Mouse (Mus musculus): Measurements from ENCODE around the gene 7420426K07Rik. TPM values are rescaled to one million over a fixed set of nuclear protein-coding genes. Genes with fewer than 3 reads are reported as not detected.

7420426K07Rik gene
- total RNA-seq (2021): not detected
- long read RNA-seq, experiment 1: 0 reads
- long read RNA-seq, experiment 2: 0 reads

- DNase-seq (ENCODE audit: low spot score): no peak
These were observed at the start of gene 7420426K07Rik for GRCm38 (mm10) chr9:98902819-98903218. Gene 7420426K07Rik (plus strand): TSS chr9:98903119.

GRCm38 (mm10) chr9:98856210-98856609 is 46.7 kb upstream of the 7420426K07Rik start, which contains the start of gene Prr23a2:
Gene Prr23a2 (plus strand): TSS chr9:98856494.
- no peak for DNase-seq (ENCODE audit: low spot score)

- DNase-seq (ENCODE audit: low spot score): no peak
These were observed 39.5 kb upstream of the 7420426K07Rik start for GRCm38 (mm10) chr9:98863463-98863862.

- DNase-seq (ENCODE audit: low spot score): no peak
These were observed 38.3 kb upstream of the 7420426K07Rik start, which contains the start of gene Prr23a3 for GRCm38 (mm10) chr9:98864571-98864970. Gene Prr23a3 (plus strand): TSS chr9:98864767.

- no peak for DNase-seq (ENCODE audit: low spot score)
These were observed 1.4 kb upstream of the 7420426K07Rik start for GRCm38 (mm10) chr9:98901486-98901885.

GRCm38 (mm10) chr9:98920629-98921523 is 18.0 kb downstream of the 7420426K07Rik start:
- DNase-seq (ENCODE audit: low spot score): no peak

GRCm38 (mm10) chr9:98923119-98923518 is 20.2 kb downstream of the 7420426K07Rik start:
- no peak for DNase-seq (ENCODE audit: low spot score)

GRCm38 (mm10) chr9:98924183-98924582 is 21.3 kb downstream of the 7420426K07Rik start:
- no peak for DNase-seq (ENCODE audit: low spot score)

GRCm38 (mm10) chr9:98929496-98929895 is 26.6 kb downstream of the 7420426K07Rik start:
- no peak for DNase-seq (ENCODE audit: low spot score)

- DNase-seq (ENCODE audit: low spot score): no peak
These were observed 30.0 kb downstream of the 7420426K07Rik start for GRCm38 (mm10) chr9:98932931-98933330.

- no peak for DNase-seq (ENCODE audit: low spot score)
These were observed 32.4 kb downstream of the 7420426K07Rik start for GRCm38 (mm10) chr9:98935190-98935909.

GRCm38 (mm10) chr9:98939290-98939689 is 36.4 kb downstream of the 7420426K07Rik start:
- no peak for DNase-seq (ENCODE audit: low spot score)

GRCm38 (mm10) chr9:98952171-98953050 is 49.5 kb downstream of the 7420426K07Rik start:
- no peak for DNase-seq (ENCODE audit: low spot score)

GRCm38 (mm10) chr9:98953291-98953690 is 50.4 kb downstream of the 7420426K07Rik start:
- no peak for DNase-seq (ENCODE audit: low spot score)

- DNase-seq (ENCODE audit: low spot score): no peak
These were observed 50.9 kb downstream of the 7420426K07Rik start for GRCm38 (mm10) chr9:98953830-98954229.

Other genes starting within 250 kb of the 7420426K07Rik start
- gene Prr23a1, start 60.6 kb upstream of the 7420426K07Rik start, total RNA-seq (2021): not detected
- gene Prr23a2, start 46.6 kb upstream of the 7420426K07Rik start, total RNA-seq (2021): not detected
- gene Prr23a3, start 38.4 kb upstream of the 7420426K07Rik start, total RNA-seq (2021): not detected
- under 1 TPM in 1 of 2 experiments, not detected in 1; 0.09 TPM for gene Foxl2, start 52.2 kb downstream of the 7420426K07Rik start, total RNA-seq (2021)
- gene Faim, start 83.3 kb downstream of the 7420426K07Rik start, total RNA-seq (2021): 1 to 10 TPM; 1.3 to 2.0 TPM
- not detected for gene Gm1123, start 132.6 kb downstream of the 7420426K07Rik start, total RNA-seq (2021)
- gene Pik3cb, start 237.5 kb downstream of the 7420426K07Rik start, total RNA-seq (2021): 1 to 10 TPM; 4.8 to 6.7 TPM

Measured in gastrocnemius, adult 18-20 months (tissue).